Mouse (Mus musculus) liver, embryonic 16.5 days (tissue): ENCODE measurements around the gene Esrrg. TPM values are rescaled to one million over a fixed set of nuclear protein-coding genes. Genes with fewer than 3 reads are reported as not detected.

Experiments used
- ATAC-seq: fragments of 200-750 bp; cut with Nextera tagmentation; 2 replicates; pipeline ENCODE4 v1.8.0; 2017; ENCODE audit warnings: low read depth, mild to moderate bottlenecking, moderate number of reproducible peaks, moderate library complexity
- H3K27ac ChIP-seq: fragments of 300-500 bp; sonication (generic); 2 replicates; pipeline ENCODE4 v1.5.1; 2014; ENCODE audit warnings: mild to moderate bottlenecking, low read length
- H3K27me3 ChIP-seq: fragments of 300-500 bp; sonication (generic); 2 replicates; pipeline ENCODE4 v1.6.1; 2014; ENCODE audit warnings: low read depth, low read length, mixed read lengths; ENCODE audit not compliant: control insufficient read depth, insufficient read depth
- H3K36me3 ChIP-seq: fragments of 300-500 bp; sonication (generic); 2 replicates; pipeline ENCODE4 v1.6.1; 2014; ENCODE audit warnings: mild to moderate bottlenecking; ENCODE audit not compliant: control insufficient read depth, insufficient read depth
- H3K4me1 ChIP-seq: fragments of 300-500 bp; sonication (generic); 2 replicates; pipeline ENCODE4 v1.6.1; 2014; ENCODE audit warnings: low read depth, low read length, mixed read lengths; ENCODE audit not compliant: control insufficient read depth
- H3K4me2 ChIP-seq: fragments of 300-500 bp; sonication (generic); 2 replicates; pipeline ENCODE4 v1.6.1; 2014; ENCODE audit warnings: low read depth, low read length, mixed read lengths
- H3K4me3 ChIP-seq: fragments of 300-500 bp; sonication (generic); 2 replicates; pipeline ENCODE4 v1.5.1; 2014; ENCODE audit warnings: low read depth, mild to moderate bottlenecking, low read length
- H3K9ac ChIP-seq: fragments of 300-500 bp; sonication (generic); 2 replicates; pipeline ENCODE4 v1.6.1; 2014; ENCODE audit warnings: low read depth, low read length
- H3K9me3 ChIP-seq: fragments of 300-500 bp; sonication (generic); replicated peaks from 2 replicates; pipeline ENCODE4 v1.6.1; 2016; ENCODE audit warnings: low read length; ENCODE audit not compliant: control insufficient read depth
- whole genome bisulfite sequencing: fragments of 180-500 bp; shearing (Covaris S2); extraction: QIAGEN DNeasy Blood & Tissue Kit; methylation state at CpG from one replicate; pipeline ENCODE4 v1.1.7; 2014; ENCODE audit not compliant: insufficient replicate concordance; 5-methylcytosine and 5-hydroxymethylcytosine counted together
- polyA plus RNA-seq: library from polyadenylated mRNA; unstranded; fragments of >200 nt; fragmentation: Nextera tagmentation; extraction: Ambion mirVana; gene quantifications from 2 replicates; pipeline ENCODE4 v1.2.1, GENCODE M21; 2015

Gene Esrrg
- polyA plus RNA-seq, 1 experiment from 2014 or later: 0.19 TPM

DNA sequence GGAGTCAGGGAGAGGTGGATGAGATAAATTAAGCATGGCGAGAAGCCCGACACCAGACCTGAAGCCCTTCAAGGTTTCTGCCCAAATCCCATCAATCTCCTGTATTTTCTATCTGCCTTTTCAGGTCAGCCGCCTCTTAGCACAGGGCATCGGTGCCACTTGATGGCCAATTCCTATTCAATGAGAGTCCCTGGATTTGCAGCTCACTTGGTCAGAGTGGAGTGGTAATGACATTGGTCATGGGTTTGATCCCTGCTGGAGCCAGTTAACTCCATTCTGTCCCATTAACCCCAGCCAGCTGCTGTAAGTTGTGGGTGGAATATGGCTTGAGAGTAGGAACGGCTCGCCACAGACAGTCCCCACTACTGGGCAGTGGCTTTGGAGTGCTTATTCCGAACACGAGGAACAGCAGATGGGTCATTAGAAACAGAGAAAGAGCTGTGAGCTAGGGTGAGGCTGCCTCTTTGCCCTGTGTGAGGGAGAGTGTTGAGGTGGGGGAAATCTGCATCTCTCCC, 101.9 kb downstream of the Esrrg start:
- Histone ChIP-seq H3K4me1 (no peaks in the 10 kb centered on the region), H3K4me3 (no peak overlapping the region), H3K36me3 (no peaks in the 10 kb centered on the region), H3K27me3 (no peaks in the 10 kb centered on the region), H3K4me2 (no peak overlapping the region), H3K9ac (no peak overlapping the region), H3K27ac (no peak overlapping the region), H3K9me3 (no peaks in the 10 kb centered on the region)
- no peak for ATAC-seq
- WGBS: 70% methylated on average over 8 of the region's 8 CpGs

GRCm38 (mm10) chr1:187721035-187721434, 112.4 kb downstream of the Esrrg start:
- no peaks in the 10 kb centered on the region for H3K36me3 ChIP-seq
- 47% methylated on average over 3 of the region's 3 CpGs for WGBS
- no peak overlapping the region for H3K4me3 ChIP-seq
- no peak overlapping the region for H3K4me2 ChIP-seq
- no peak for ATAC-seq
- no peaks in the 10 kb centered on the region for H3K27me3 ChIP-seq
- no peak overlapping the region for H3K9ac ChIP-seq
- H3K9me3 ChIP-seq: no peaks in the 10 kb centered on the region
- no peaks in the 10 kb centered on the region for H3K4me1 ChIP-seq
- no peak overlapping the region for H3K27ac ChIP-seq

- Histone ChIP-seq H3K4me3 (no peak overlapping the region), H3K9me3 (no peaks in the 10 kb centered on the region), H3K27ac (no peak overlapping the region), H3K4me1 (no peaks in the 10 kb centered on the region), H3K9ac (no peak overlapping the region), H3K27me3 (no peaks in the 10 kb centered on the region), H3K4me2 (no peak overlapping the region), H3K36me3 (no peaks in the 10 kb centered on the region)
- 58% methylated on average over 9 of the region's 9 CpGs for WGBS
- ATAC-seq: no peak
Measured at GRCm38 (mm10) chr1:187722016-187722415, 113.4 kb downstream of the Esrrg start.

DNA sequence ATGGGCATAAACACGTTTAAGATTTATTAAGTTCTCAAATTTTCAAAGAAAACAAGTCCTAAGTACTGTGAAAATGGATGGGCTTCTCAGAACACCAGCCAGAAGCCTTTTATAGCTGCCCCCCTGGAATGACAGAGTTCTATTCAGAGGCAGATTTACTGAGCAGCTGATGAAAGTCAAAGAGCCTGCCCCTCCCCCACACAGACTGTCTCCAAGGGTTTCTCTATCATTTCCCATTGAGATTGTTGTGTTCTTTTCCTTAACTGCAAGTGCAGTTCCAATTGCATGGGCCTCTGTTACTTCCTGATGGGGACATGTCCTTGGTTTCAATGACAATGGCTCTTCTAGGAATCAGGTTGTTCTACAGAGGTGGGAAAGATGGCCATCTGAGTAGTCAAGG, 116.1 kb downstream of the Esrrg start:
- H3K27ac ChIP-seq: no peak overlapping the region
- no peak overlapping the region for H3K4me3 ChIP-seq
- ATAC-seq: no peak
- no peaks in the 10 kb centered on the region for H3K4me1 ChIP-seq
- no peaks in the 10 kb centered on the region for H3K36me3 ChIP-seq
- H3K9ac ChIP-seq: no peak overlapping the region
- no peaks in the 10 kb centered on the region for H3K9me3 ChIP-seq
- H3K27me3 ChIP-seq: no peaks in the 10 kb centered on the region
- no peak overlapping the region for H3K4me2 ChIP-seq
- 18% methylated on average over 1 of the region's 1 CpGs for WGBS

DNA sequence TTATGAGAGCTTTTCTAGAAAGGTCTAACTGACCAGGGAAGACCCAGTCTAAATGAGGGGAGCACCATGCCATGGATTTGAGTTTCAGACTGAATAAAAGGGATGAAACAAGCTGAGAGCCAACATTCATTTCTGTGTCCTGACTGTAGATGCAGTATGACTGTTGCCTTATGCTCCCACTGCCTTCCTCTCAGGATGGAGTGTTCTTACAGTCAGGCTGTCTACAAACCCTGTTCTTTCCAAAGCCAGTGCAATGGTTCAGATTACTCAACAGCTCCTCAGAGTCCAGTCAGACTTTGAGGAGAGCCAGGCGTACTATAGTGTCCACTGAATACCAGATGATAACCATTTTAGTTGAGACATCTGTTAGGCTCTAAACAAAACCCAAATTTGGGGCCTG, 116.8 kb downstream of the Esrrg start:
- Histone ChIP-seq H3K9me3 (no peaks in the 10 kb centered on the region), H3K4me1 (no peaks in the 10 kb centered on the region), H3K27me3 (no peaks in the 10 kb centered on the region), H3K4me3 (no peak overlapping the region), H3K36me3 (no peaks in the 10 kb centered on the region), H3K9ac (no peak overlapping the region), H3K4me2 (no peak overlapping the region), H3K27ac (no peak overlapping the region)
- 47% methylated on average over 1 of the region's 1 CpGs for WGBS
- ATAC-seq: no peak

DNA sequence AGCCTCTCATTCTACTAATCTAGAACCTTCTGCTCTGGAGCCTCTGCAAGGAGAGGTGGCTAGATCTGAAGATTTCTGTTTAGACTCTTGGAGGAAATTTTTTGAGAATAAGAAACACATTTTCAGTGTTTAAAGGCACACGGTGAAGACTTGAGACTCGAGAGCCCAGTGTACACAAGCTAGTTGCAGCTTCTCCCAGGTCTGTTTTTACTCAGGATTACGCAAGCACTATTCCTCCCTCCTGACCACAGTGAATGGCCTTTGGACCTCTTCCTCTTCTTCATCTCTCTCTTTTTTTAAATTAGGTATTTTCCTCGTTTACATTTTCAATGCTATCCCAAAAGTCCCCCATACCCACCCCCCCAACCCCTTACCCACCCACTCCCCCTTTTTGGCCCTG, 122.6 kb downstream of the Esrrg start:
- Histone ChIP-seq H3K27ac (no peak overlapping the region), H3K4me1 (no peaks in the 10 kb centered on the region), H3K4me2 (no peak overlapping the region), H3K9me3 (no peaks in the 10 kb centered on the region), H3K9ac (no peak overlapping the region), H3K27me3 (no peaks in the 10 kb centered on the region), H3K4me3 (no peak overlapping the region), H3K36me3 (no peaks in the 10 kb centered on the region)
- ATAC-seq: no peak
- 32% methylated on average over 4 of the region's 4 CpGs for WGBS

GRCm38 (mm10) chr1:187736507-187736906, 127.9 kb downstream of the Esrrg start:
- Histone ChIP-seq H3K9me3 (no peaks in the 10 kb centered on the region), H3K4me3 (no peak overlapping the region), H3K27ac (no peak overlapping the region), H3K27me3 (no peaks in the 10 kb centered on the region), H3K36me3 (no peaks in the 10 kb centered on the region), H3K4me2 (no peak overlapping the region), H3K4me1 (no peaks in the 10 kb centered on the region), H3K9ac (no peak overlapping the region)
- ATAC-seq: no peak
- WGBS: 45% methylated on average over 14 of the region's 14 CpGs

DNA sequence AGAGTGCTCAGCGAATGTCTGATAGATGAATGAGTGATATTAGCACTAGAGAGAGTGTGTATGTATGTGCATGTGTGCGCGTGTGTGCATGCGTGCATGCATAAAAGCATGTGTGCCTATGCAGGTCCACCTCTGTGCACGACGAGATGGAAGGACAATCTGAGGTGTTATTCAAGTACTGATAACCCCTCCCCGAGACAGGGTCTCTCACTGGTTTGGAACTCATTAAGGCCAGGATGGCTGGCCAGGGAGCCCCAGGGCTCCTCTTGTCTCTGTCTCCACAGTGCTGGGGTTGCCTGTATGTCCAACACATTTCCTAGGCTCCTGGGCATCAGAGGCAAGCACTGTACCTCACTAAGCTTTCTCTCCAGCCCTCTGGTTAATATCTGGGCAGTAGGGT, 128.7 kb downstream of the Esrrg start:
- Histone ChIP-seq H3K9me3 (no peaks in the 10 kb centered on the region), H3K36me3 (no peaks in the 10 kb centered on the region), H3K4me1 (no peaks in the 10 kb centered on the region), H3K27me3 (no peaks in the 10 kb centered on the region), H3K9ac (no peak overlapping the region), H3K4me3 (no peak overlapping the region), H3K27ac (no peak overlapping the region), H3K4me2 (no peak overlapping the region)
- WGBS: 64% methylated on average over 7 of the region's 7 CpGs
- ATAC-seq: no peak

- 65% methylated on average over 12 of the region's 12 CpGs for WGBS
- no peak for ATAC-seq
- no peak overlapping the region for H3K4me2 ChIP-seq
Measured at GRCm38 (mm10) chr1:187740531-187740930, 131.9 kb downstream of the Esrrg start.

More at GRCm38 (mm10) chr1:187740531-187740930, 131.9 kb downstream of the Esrrg start:
- Histone ChIP-seq H3K4me3 (no peak overlapping the region), H3K9me3 (no peaks in the 10 kb centered on the region), H3K9ac (no peak overlapping the region), H3K27me3 (no peaks in the 10 kb centered on the region), H3K36me3 (no peaks in the 10 kb centered on the region), H3K27ac (no peak overlapping the region), H3K4me1 (no peaks in the 10 kb centered on the region)
